Mouse (Mus musculus) liver, adult 2 months (tissue): Measurements from ENCODE around the gene Ap2s1. TPM values are rescaled to one million over a fixed set of nuclear protein-coding genes. Genes with fewer than 3 reads are reported as not detected.

Experiments
- DNase-seq: peaks from one replicate; pipeline ENCODE4 v3.0.0-alpha.2; 2011; ENCODE audit warnings: low read depth, low spot score; ENCODE audit errors: extremely low read depth
- H3K27ac ChIP-seq: fragments of 200-500 bp; replicated peaks from 2 replicates; pipeline ENCODE4 v1.5.1; 2012; ENCODE audit warnings: low read depth, mild to moderate bottlenecking, control low read depth, inconsistent platforms, low read length; ENCODE audit not compliant: insufficient read depth
- H3K27me3 ChIP-seq: fragments of 200-500 bp; 2 replicates; pipeline ENCODE4 v1.6.1; 2012; ENCODE audit warnings: mild to moderate bottlenecking, moderate library complexity, low read length, inconsistent platforms; ENCODE audit not compliant: control insufficient read depth, insufficient read depth
- H3K36me3 ChIP-seq: fragments of 200-500 bp; 2 replicates; pipeline ENCODE4 v1.6.1; 2012; ENCODE audit warnings: low read length, inconsistent platforms; ENCODE audit not compliant: control insufficient read depth, insufficient read depth
- H3K4me1 ChIP-seq: fragments of 200-500 bp; 2 replicates; pipeline ENCODE4 v1.6.1; 2011; ENCODE audit warnings: low read length; ENCODE audit not compliant: control insufficient read depth, insufficient read depth
- H3K4me3 ChIP-seq: fragments of 200-500 bp; 2 replicates; pipeline ENCODE4 v1.5.1; 2011; ENCODE audit warnings: low read depth, mild to moderate bottlenecking, control low read depth, low read length, moderate library complexity; ENCODE audit not compliant: insufficient read depth
- H3K79me2 ChIP-seq: fragments of 200-500 bp; 2 replicates; pipeline ENCODE4 v1.6.1; 2012; ENCODE audit warnings: inconsistent platforms, mild to moderate bottlenecking, low read length, moderate library complexity; ENCODE audit not compliant: control insufficient read depth, insufficient read depth
- H3K9ac ChIP-seq: fragments of 200-500 bp; 2 replicates; pipeline ENCODE4 v1.6.1; 2012; ENCODE audit warnings: low read depth, mild to moderate bottlenecking, control low read depth, inconsistent platforms, low read length
- CTCF ChIP-seq: fragments of 200-500 bp; IDR thresholded peaks from 2 replicates; pipeline ENCODE4 v1.5.1; 2011; ENCODE audit warnings: low read depth, low read length, control low read depth
- POLR2A ChIP-seq: fragments of 200-500 bp; IDR thresholded peaks from 2 replicates; pipeline ENCODE4 v1.6.1; 2011; ENCODE audit warnings: low read length, control low read depth; ENCODE audit not compliant: insufficient read depth; ENCODE audit errors: extremely low read depth
- WGBS: fragments of 180-500 bp; shearing (Covaris S2); methylation state at CpG from one replicate; pipeline ENCODE4 v1.1.7; 2018; 5-methylcytosine and 5-hydroxymethylcytosine counted together
- polyA plus RNA-seq: library from polyadenylated mRNA; depleted of rRNA; stranded (reverse); fragments of >200 nt; gene quantifications from 2 replicates; pipeline ENCODE4 v1.2.3, GENCODE M21; 2012; rRNA removed
- total RNA-seq: library from RNA; depleted of rRNA; stranded (reverse); fragments of >200 nt; gene quantifications from 2 replicates; pipeline ENCODE4 v1.2.3, GENCODE M21; 2014; rRNA removed

The Ap2s1 gene
- total RNA-seq (116 and 134 TPM in 2 replicates), polyA plus RNA-seq (171 and 195 TPM in 2 replicates)

DNA sequence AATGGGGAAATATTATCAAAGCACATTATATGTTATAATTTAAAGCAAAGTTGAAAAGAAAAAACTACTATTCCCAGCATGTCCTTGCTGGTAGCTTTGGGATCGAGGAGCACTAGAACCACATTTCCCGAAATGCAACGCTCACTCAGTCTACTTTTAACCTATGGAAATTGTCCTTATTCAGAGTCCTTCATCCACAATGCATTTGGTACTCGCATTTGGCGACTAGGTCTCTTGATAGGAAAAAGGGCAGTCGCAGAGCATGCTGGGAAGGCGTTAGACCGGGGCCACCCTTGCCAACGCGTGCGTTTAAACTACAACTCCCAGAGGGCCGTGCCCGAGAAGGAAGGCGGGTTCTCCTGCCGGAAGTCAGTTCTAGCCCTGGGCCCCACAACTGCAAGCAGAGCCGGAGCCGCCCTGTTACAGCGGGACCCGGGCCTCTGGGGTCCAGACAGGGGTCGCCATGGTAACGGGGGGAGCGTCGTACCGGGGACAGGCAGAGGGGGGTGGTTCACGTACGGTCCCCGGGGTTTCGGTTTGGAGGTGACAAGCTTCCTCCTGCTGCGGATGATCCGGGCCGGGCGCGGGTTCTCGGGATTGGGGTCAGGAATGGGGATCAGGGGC lies at the start of gene Ap2s1:
TSS of gene Ap2s1 (plus strand) at position 338 of the 624 bp plus-strand sequence.
- WGBS = under 1% methylated on average over 34 of the region's 34 CpGs
- Histone ChIP-seq H3K4me1 (peaks cover 8% of the 10 kb centered on the region), H3K27ac (peak within 1 kb of the TSS; percentile 54), H3K27me3 (no peaks in the 10 kb centered on the region), H3K36me3 (no peaks in the 10 kb centered on the region), H3K4me3 (peak within 1 kb of the TSS; percentile 99), H3K9ac (peak within 1 kb of the TSS; percentile 99), H3K79me2 (peaks cover 17% of the 10 kb centered on the region; the same call in 1 of the 2 replicates)
- TF ChIP-seq POLR2A (peak; percentile 49; the same call in 1 of the 2 replicates), CTCF (no peak)
- DNase-seq = peak; percentile 98

DNA sequence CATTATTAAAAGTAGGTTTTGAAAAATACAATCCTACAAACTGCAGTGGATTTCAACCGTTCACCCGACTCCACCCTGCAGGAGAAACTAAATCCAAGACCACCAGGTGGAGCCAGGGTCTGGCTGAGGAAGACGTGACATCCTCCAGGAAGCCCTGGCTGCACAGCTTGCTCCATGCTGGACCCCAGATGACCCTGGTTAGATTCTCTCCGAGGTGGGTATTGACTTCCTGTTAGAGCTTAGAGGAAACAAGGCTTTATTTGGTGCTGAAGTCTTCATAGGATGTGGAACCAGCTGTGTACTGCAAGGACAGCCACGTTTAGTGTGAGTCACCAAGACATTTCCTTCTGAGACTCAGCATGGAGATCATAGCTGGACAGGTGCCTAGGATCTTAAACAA lies 49.0 kb upstream of the Ap2s1 start:
- no peaks in the 10 kb centered on the region for H3K36me3 ChIP-seq
- H3K9ac ChIP-seq = no peak overlapping the region
- DNase-seq = no peak
- H3K4me1 ChIP-seq = no peaks in the 10 kb centered on the region
- WGBS = 76% methylated on average over 5 of the region's 5 CpGs
- no peaks in the 10 kb centered on the region for H3K27me3 ChIP-seq
- no peaks in the 10 kb centered on the region for H3K79me2 ChIP-seq
- no peak for TF ChIP-seq POLR2A
- no peak for TF ChIP-seq CTCF
- no peak overlapping the region for H3K4me3 ChIP-seq
- H3K27ac ChIP-seq = no peak overlapping the region

DNA sequence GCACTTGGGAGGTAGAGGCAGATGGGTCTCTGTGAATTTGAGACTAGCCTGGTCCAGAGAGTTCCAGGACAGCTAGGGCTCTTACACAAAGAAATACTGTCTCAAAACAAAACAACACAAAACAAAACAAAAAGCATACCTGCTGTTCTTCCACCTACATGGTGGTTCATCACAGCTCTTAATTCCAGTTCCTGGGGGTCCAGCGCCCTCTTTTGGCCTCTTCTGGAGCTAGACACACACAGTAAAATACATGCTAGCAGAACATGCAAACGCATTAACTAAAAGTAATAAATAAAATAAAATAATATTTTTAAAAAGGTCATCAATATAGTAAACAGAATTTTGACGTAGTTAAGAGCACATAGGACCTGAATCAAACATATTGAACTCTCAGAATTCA lies 43.2 kb upstream of the Ap2s1 start:
- H3K9ac ChIP-seq = no peak overlapping the region
- H3K4me1 ChIP-seq = no peaks in the 10 kb centered on the region
- DNase-seq = peak; percentile 9
- H3K4me3 ChIP-seq = no peak overlapping the region
- H3K79me2 ChIP-seq = no peaks in the 10 kb centered on the region
- H3K27ac ChIP-seq = no peak overlapping the region
- no peaks in the 10 kb centered on the region for H3K27me3 ChIP-seq
- TF ChIP-seq POLR2A (no peak), CTCF (peak; percentile 42; the same call in 1 of the 2 replicates)
- 44% methylated on average over 3 of the region's 3 CpGs for WGBS
- H3K36me3 ChIP-seq = no peaks in the 10 kb centered on the region

DNA sequence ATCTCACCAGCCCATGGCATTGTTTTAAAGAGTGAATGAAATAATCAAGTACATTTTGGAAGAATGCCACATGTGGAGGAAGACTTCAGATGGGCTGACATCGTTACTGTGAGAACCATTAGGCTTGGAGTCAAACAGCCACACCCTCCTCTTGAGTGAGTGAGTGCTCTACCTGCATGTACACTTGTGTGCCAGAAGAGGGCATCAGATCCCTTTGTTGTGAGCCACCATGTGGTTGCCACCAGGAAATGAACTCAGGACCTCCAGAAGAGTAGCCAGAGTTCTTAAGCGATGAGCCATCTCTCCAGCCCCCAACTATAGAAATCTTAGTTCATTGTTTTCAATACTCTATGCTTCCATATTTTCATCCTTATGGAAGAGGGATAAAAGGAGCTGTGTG lies 39.2 kb upstream of the Ap2s1 start:
- 57% methylated on average over 2 of the region's 2 CpGs for WGBS
- Histone ChIP-seq H3K36me3 (no peaks in the 10 kb centered on the region), H3K27me3 (no peaks in the 10 kb centered on the region), H3K9ac (no peak overlapping the region), H3K4me1 (no peaks in the 10 kb centered on the region), H3K79me2 (no peaks in the 10 kb centered on the region), H3K4me3 (no peak overlapping the region), H3K27ac (no peak overlapping the region)
- TF ChIP-seq CTCF = peak; percentile 61
- no peak for TF ChIP-seq POLR2A
- DNase-seq = peak; percentile 42

DNA sequence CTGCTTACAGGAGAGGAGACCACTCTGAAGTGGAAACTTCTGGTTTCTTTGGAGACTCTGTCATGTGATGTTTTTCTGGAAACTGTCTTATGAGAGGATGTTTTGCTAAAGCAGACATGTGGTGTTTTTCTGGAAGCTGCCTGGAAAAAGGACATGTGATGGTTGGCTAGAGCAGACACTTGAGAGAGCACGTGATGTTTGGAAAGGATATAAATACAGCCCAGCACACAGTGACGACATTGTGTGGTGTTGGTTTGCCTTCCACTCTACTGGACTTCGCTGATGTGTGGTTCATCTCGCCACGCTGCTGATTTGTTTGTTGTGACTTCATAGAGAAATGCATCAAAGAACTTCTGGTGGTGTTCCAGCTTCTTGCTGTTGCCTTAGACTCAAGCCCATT lies 37.6 kb upstream of the Ap2s1 start:
- Histone ChIP-seq H3K4me1 (no peaks in the 10 kb centered on the region), H3K27ac (no peak overlapping the region), H3K79me2 (no peaks in the 10 kb centered on the region), H3K4me3 (no peak overlapping the region), H3K9ac (no peak overlapping the region), H3K27me3 (no peaks in the 10 kb centered on the region), H3K36me3 (no peaks in the 10 kb centered on the region)
- WGBS = 67% methylated on average over 5 of the region's 5 CpGs
- DNase-seq = no peak
- TF ChIP-seq CTCF (no peak), POLR2A (no peak)

DNA sequence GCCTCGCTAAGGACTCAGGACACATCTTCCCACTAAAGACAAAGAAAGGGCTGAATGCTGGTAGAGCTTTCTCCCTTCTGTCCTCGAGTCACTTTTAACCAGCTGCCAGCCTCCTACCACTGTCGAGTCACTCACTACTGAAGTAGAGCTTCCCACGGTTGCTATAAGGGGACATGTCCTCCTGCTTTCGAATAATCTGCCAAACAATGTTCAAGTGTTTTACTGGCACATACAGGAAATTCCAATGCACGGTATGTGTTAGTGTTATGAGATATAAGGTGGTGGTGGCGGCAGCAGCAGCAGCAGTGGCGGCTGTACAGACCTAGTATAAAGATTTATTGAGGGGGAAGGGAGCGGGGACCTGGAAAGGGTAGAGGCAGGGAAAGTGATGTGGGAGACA lies 31.8 kb upstream of the Ap2s1 start:
- H3K27me3 ChIP-seq = no peaks in the 10 kb centered on the region
- no peak for TF ChIP-seq POLR2A
- no peak for TF ChIP-seq CTCF
- 57% methylated on average over 9 of the region's 9 CpGs for WGBS
- H3K4me3 ChIP-seq = no peak overlapping the region
- no peaks in the 10 kb centered on the region for H3K36me3 ChIP-seq
- H3K27ac ChIP-seq = no peak overlapping the region
- no peak for DNase-seq
- H3K4me1 ChIP-seq = no peaks in the 10 kb centered on the region
- H3K79me2 ChIP-seq = no peaks in the 10 kb centered on the region
- H3K9ac ChIP-seq = no peak overlapping the region
